Mouse (Mus musculus): ENCODE data around the gene Tarsl2.

DNA sequence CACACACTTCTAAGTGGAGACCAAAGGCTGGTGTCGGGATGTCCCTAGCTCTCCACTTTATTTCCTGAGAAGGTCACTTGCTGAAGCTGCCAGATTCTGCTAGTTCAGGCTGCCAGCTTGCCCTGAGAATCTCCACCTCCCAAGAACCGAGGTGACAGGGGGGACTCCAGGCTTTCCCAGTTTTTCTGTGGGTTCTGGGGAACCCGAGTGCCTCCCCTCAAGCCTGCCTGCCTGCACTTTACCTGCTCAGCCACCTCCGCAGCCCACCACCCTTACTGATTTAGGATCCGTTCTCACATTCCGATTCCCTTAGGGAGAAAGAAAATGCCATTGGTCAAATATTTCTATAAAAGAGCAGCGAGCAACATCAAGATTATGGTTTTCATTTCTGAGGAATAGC lies 24.0 kb upstream of the Tarsl2 start:
- TF ChIP-seq POLR2A (IDR thresholded peaks at IDR 0.05; ENCODE audit: low read depth, low read length) (no peak), CTCF (IDR thresholded peaks at IDR 0.05; ENCODE audit: extremely low read depth, insufficient read depth, insufficient read length, insufficient replicate concordance) (no peak)

Data from spleen, adult 2 months (tissue).